Mouse (Mus musculus) CH12.LX (cell line): ENCODE data around the gene Gm17949. TPM values are rescaled to one million over a fixed set of nuclear protein-coding genes. Genes with fewer than 3 reads are reported as not detected.

ENCODE experiments used
- DNase-seq: peaks from one replicate; pipeline ENCODE4 v3.0.0-alpha.2; 2013; ENCODE audit errors: extremely low read depth
- H3K27ac ChIP-seq: 2 replicates; pipeline ENCODE4 v1.5.1; 2012; ENCODE audit warnings: low read depth, mild to moderate bottlenecking, control low read depth, moderate library complexity; ENCODE audit not compliant: insufficient read depth
- H3K27me3 ChIP-seq: replicated peaks from 2 replicates; pipeline ENCODE3; 2012; ENCODE audit warnings: inconsistent platforms
- H3K36me3 ChIP-seq, 2 experiments: replicated peaks in 1 of 2; 2 replicates each; pipeline versions ENCODE3 to v1.6.1; 2012; ENCODE audit warnings: inconsistent platforms in 1 of 2, low read length in 1 of 2, mild to moderate bottlenecking in 1 of 2, mixed read lengths in 1 of 2, moderate library complexity in 1 of 2; ENCODE audit not compliant: control insufficient read depth in 1 of 2, insufficient read depth in 1 of 2
- H3K4me1 ChIP-seq, 2 experiments: 2 replicates each; pipeline ENCODE4 v1.6.1; 2012; ENCODE audit warnings: inconsistent platforms in 1 of 2, moderate library complexity in 1 of 2; ENCODE audit not compliant: insufficient read depth in 2 of 2, control insufficient read depth in 1 of 2
- H3K4me2 ChIP-seq: 2 replicates; pipeline ENCODE4 v1.6.1; 2012; ENCODE audit warnings: low read depth, mild to moderate bottlenecking, control low read depth; ENCODE audit not compliant: poor library complexity, insufficient read depth, severe bottlenecking
- H3K4me3 ChIP-seq, 3 experiments: fragments of 150-350 bp in 1 of 3; sonication (generic) in 1 of 3; replicated peaks in 1 of 3; 2 replicates each; pipeline versions ENCODE3 to v1.5.1; 2011 to 2012; ENCODE audit warnings: low read depth in 2 of 3, low read length in 2 of 3, mild to moderate bottlenecking in 2 of 3, moderate library complexity in 2 of 3, control low read depth in 1 of 3, improper control_type of control experiment in 1 of 3, inconsistent platforms in 1 of 3, mixed read lengths in 1 of 3; ENCODE audit not compliant: poor library complexity in 1 of 3
- H3K79me2 ChIP-seq: replicated peaks from 2 replicates; pipeline ENCODE4 v1.6.1; 2012; ENCODE audit warnings: mild to moderate bottlenecking, moderate library complexity; ENCODE audit not compliant: control insufficient read depth, poor library complexity, insufficient read depth, severe bottlenecking; ENCODE audit errors: extremely low read depth
- H3K9ac ChIP-seq: 2 replicates; pipeline ENCODE4 v1.6.1; 2012; ENCODE audit warnings: low read depth, mild to moderate bottlenecking, control low read depth, moderate library complexity; ENCODE audit not compliant: insufficient read depth
- H3K9me3 ChIP-seq: replicated peaks from 2 replicates; pipeline ENCODE3; 2012; ENCODE audit warnings: low read length, inconsistent platforms, mixed read lengths
- CTCF ChIP-seq, 2 experiments: IDR thresholded peaks in 1 of 2; conservative IDR thresholded peaks in 1 of 2; 2 replicates each; pipeline ENCODE4 v1.5.1; 2011 to 2012; ENCODE audit warnings: low read depth in 2 of 2, low read length in 2 of 2, improper control_type of control experiment in 1 of 2, inconsistent platforms in 1 of 2, mild to moderate bottlenecking in 1 of 2, moderate library complexity in 1 of 2
- JUN ChIP-seq: IDR thresholded peaks from 2 replicates; pipeline ENCODE4 v1.6.1; 2011; ENCODE audit warnings: low read depth, mild to moderate bottlenecking, low read length, improper control_type of control experiment, moderate library complexity; ENCODE audit not compliant: insufficient read depth
- MYC ChIP-seq: IDR thresholded peaks from 2 replicates; pipeline ENCODE4 v1.6.1; 2011; ENCODE audit warnings: low read depth, mild to moderate bottlenecking, improper control_type of control experiment, low read length
- RAD21 ChIP-seq: IDR thresholded peaks from 2 replicates; pipeline ENCODE4 v1.6.1; 2011; ENCODE audit warnings: low read depth, mild to moderate bottlenecking, low read length, improper control_type of control experiment, moderate library complexity
- TCF12 ChIP-seq: IDR thresholded peaks from 2 replicates; pipeline ENCODE4 v1.6.1; 2014; ENCODE audit warnings: low read depth, mild to moderate bottlenecking, inconsistent platforms, low read length, improper control_type of control experiment
- UBTF ChIP-seq: IDR thresholded peaks from 2 replicates; pipeline ENCODE4 v1.6.1; 2012; ENCODE audit warnings: low read depth, mild to moderate bottlenecking, inconsistent platforms, low read length, improper control_type of control experiment, moderate library complexity
- ZMIZ1 ChIP-seq: IDR thresholded peaks from 2 replicates; pipeline ENCODE4 v1.6.1; 2012; ENCODE audit warnings: low read depth, mild to moderate bottlenecking, inconsistent platforms, low read length, improper control_type of control experiment
- dilution Hi-C: fragments of 300-500 bp; cut with MboI; formaldehyde crosslinking; loops from 2 replicates; pipeline ENCODE4 v1.14.3; 2020; ENCODE audit warnings: low sequenced_read_pairs; ENCODE audit not compliant: extremely low pct_unique_long_range_greater_than_20kb, extremely low pct_ligation_motif_present
- in situ Hi-C: fragments of 300-500 bp; cut with MboI; formaldehyde crosslinking; loops from 3 replicates; pipeline ENCODE4 v1.14.3; 2019; ENCODE audit warnings: low sequenced_read_pairs, low pct_ligation_motif_present, low pct_unique_long_range_greater_than_20kb, mixed read lengths
- polyA plus RNA-seq: library from polyadenylated mRNA; unstranded; fragments of >175 nt; gene quantifications from 2 replicates; pipeline ENCODE4 v1.2.1, GENCODE M21; 2012; ENCODE audit warnings: low read depth; ENCODE audit not compliant: insufficient read length
- total RNA-seq, 2 experiments: library from RNA; depleted of rRNA; stranded (reverse); fragments of 300-350 nt in 1 of 2; fragments of >200 nt in 1 of 2; gene quantifications; 2 replicates each; pipeline ENCODE4 v1.2.3; 2012 to 2014

Gene Gm17949
- total and polyA plus RNA-seq, 3 experiments: not detected

DNA sequence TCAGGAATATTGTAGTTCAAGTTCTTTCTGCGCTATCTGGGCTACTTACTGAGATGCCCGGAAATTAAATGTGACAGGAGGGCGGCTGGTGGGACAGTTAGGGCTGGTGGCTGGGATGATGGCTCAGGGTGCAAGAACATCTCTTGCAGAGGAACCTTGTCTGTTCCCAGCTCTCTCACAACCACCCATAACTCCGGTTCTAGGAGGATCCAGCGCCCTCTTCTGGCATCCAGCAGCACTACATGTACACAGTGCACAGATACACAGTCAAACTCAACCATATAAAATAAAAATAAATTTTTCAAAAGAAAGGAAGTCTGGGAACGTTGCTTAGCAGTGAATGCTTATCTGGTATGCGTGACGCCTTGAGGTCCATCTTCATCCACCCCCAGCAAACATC is 27.7 kb downstream of the Gm17949 start:
- no peaks in the 10 kb centered on the region for H3K27me3 ChIP-seq

DNA sequence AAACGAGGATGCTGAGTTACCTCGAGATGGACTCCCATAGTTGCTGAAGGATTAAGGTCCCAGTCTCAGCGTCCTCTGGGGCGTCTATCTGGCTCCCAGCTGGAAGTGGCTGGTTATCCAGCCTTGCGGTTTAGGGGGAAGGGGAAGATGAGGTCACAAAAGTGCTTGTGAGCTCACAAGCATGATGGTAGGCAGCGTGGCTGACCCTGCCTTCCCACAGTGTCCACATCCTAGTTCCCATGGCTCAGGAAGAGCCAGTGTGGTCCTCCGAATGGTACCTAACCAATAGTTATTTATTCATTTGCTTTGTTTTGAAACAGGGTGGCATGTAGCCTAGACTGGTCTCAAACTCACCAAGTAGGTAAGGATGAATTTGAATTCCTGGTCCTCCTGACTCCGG is 30.3 kb downstream of the Gm17949 start, which contains the start of gene Slc25a41:
Slc25a41 (minus strand) TSS at position 101 of the 400 bp plus-strand sequence.
- H3K4me3 ChIP-seq: no peak within 1 kb of the TSS
- dilution Hi-C loops: no loop called here
- H3K9me3 ChIP-seq: no peaks in the 10 kb centered on the region
- H3K27me3 ChIP-seq: no peaks in the 10 kb centered on the region
- no peaks in the 10 kb centered on the region for H3K79me2 ChIP-seq
- DNase-seq: no peak
- no peak for TF ChIP-seq RAD21
- no peak for TF ChIP-seq TCF12
- TF ChIP-seq MYC: no peak
- TF ChIP-seq JUN: no peak
- in situ Hi-C loops: no loop called here
- H3K27ac ChIP-seq: no peak within 1 kb of the TSS
- H3K36me3 ChIP-seq: peaks cover 16 to 21% of the 10 kb centered on the region in 2 experiments
- no peak within 1 kb of the TSS for H3K9ac ChIP-seq
- H3K4me1 ChIP-seq: peaks cover 0 to 6% of the 10 kb centered on the region in 2 experiments; a peak in 2 of 4 replicates
- H3K4me2 ChIP-seq: no peak within 1 kb of the TSS

More for the DNA sequence above, 27.7 kb downstream of the Gm17949 start:
- no peak overlapping the region for H3K4me3 ChIP-seq
- H3K4me2 ChIP-seq: no peak overlapping the region
- no peak overlapping the region for H3K27ac ChIP-seq
- DNase-seq: no peak
- peak in 1 of 2 experiments; percentile 29; a peak in 1 of 4 replicates for TF ChIP-seq CTCF (conservative IDR thresholded peaks at IDR 0.05 in 1 of 2, IDR thresholded peaks at IDR 0.05 in 1 of 2; ENCODE audit: low read depth in 2 of 2, low read length in 2 of 2)
- TF ChIP-seq ZMIZ1: no peak
- dilution Hi-C loops: no loop called here
- in situ Hi-C loops: no loop called here
- no peak overlapping the region for H3K9ac ChIP-seq
- no peaks in the 10 kb centered on the region for H3K9me3 ChIP-seq
- H3K4me1 ChIP-seq: peaks cover 0 to 12% of the 10 kb centered on the region in 2 experiments; a peak in 2 of 4 replicates
- H3K36me3 ChIP-seq: no peaks in the 10 kb centered on the region
- H3K79me2 ChIP-seq: no peaks in the 10 kb centered on the region

DNA sequence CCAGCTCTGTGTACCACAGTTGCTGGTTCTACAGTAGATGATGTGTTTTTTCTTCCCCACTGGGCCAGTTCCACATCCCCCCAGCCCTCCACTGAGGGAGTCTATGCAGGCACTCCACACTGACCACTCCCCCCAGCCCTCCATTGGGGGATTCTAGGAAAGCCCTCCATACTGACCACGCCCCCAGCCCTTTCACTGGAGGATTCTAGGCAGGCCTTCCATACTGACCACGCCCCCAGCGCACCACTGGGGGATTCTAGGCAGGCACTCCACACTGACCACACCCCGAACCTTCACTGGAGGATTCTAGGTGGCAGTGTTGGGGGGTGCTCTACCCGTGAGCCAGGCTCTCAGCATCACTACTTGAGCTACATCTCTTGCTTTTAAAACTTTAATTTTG is 36.1 kb downstream of the Gm17949 start:
- no peak for TF ChIP-seq UBTF
- TF ChIP-seq, all 38 proteins: peak for 0
- dilution Hi-C loops: no loop called here
- DNase-seq: no peak
- no peak overlapping the region for H3K4me2 ChIP-seq
- H3K9me3 ChIP-seq: no peaks in the 10 kb centered on the region
- in situ Hi-C loops: no loop called here
- no peaks in the 10 kb centered on the region for H3K27me3 ChIP-seq
- no peak overlapping the region for H3K9ac ChIP-seq
- no peak overlapping the region for H3K4me3 ChIP-seq
- peaks cover 32 to 43% of the 10 kb centered on the region in 2 experiments for H3K36me3 ChIP-seq
- no peaks in the 10 kb centered on the region for H3K79me2 ChIP-seq
- H3K27ac ChIP-seq: no peak overlapping the region
- H3K4me1 ChIP-seq: peaks cover 0 to 30% of the 10 kb centered on the region in 2 experiments; a peak in 2 of 4 replicates
